Mouse (Mus musculus): ENCODE data around the gene Xk.

DNA sequence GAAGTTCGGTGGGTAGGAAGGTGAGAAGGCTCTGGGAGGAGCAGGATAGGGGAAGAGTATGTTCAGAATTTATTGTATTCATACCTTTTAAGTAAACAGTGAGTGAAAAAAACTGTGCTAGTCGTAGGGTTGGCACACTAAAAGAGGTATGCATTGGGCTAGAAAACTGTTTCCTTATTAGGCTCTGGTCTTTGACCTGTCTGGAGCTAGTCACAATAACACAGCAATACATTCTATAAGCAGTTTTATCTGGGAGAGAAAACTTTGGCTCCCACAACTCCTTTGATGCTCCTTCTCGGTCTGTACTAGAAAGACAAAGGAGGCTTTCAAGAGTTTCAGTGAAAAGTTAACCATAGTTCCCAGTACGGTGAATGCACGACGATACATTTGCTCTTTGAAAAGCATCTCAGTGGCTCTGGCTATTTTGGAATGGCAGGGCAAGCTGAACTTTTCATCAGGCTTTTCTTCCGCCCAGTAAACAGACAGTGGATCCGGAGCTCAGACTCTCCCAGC is 553 bp upstream of the Xk start:
- no peak for TF ChIP-seq CTCF (conservative IDR thresholded peaks at IDR 0.05; ENCODE audit: insufficient read depth, insufficient read length, low read depth, low read length)
- no peak for TF ChIP-seq POLR2A (IDR thresholded peaks at IDR 0.05; ENCODE audit: low read depth, low read length)

All from kidney, adult 2 months (tissue).